Mouse (Mus musculus) liver, postnatal 0 days (tissue): ENCODE data around the gene Fkbp11.

Experiments
- CTCF ChIP-seq: sonication (generic); IDR thresholded peaks from 2 replicates; pipeline ENCODE4 v1.5.1; 2016; ENCODE audit warnings: antibody characterized with exemption, low read depth
- EP300 ChIP-seq: IDR thresholded peaks from 2 replicates; pipeline ENCODE4 v1.6.1; 2016; ENCODE audit warnings: antibody characterized with exemption, low read depth, mild to moderate bottlenecking

DNA sequence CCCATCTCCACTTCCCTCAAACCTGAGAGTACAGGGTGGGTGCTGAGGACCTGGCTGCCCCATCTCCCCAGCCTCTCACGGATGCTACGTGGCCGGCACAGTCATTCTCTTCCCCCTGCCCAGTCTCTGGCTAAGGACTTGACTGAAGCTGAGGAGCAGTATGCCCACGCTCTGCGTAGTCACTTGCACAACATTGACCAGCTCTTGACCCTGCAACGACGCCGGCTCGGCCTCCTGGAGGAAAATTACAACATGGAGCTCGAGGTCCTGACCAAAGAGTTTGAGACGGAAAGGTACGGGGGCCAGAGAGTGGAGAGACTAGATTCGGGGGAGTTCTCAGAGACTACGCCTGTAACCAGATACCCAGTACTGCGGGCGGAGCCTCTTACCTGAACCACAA lies 10.7 kb downstream of the Fkbp11 start:
- TF ChIP-seq CTCF (no peak), EP300 (no peak)
